Mouse (Mus musculus): ENCODE data around the gene Tomt.

Tomt gene

GRCm38 (mm10) chr7:101852846-101853245 is 53.3 kb downstream of the Tomt start:
- no peak for DNase-seq

GRCm38 (mm10) chr7:101851689-101852088 is 54.5 kb downstream of the Tomt start:
- no peak for DNase-seq

All from cerebellum, adult 18-20 months (tissue).